Mouse (Mus musculus): ENCODE measurements around the gene Olfr434.

DNA sequence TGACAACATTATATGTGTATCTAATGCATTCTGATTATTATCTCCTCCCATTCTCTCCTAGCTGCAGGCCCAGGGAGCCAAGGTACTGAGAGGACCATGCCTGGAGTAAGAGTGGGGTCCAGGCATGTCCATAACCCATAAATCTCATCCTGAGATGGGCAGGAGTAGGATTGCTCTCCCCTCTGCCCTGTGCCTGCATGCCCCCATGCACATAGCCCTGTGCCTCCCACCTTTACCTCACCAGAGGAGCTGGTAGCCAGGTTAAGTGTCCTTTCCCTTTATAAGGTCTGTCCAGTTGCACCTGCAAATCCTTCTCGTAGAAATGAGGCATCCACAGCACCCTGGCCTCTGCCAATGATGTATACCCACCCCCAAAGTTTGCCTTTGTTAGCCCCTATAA is 34.7 kb upstream of the Olfr434 start:
- TF ChIP-seq GATA1 (IDR thresholded peaks at IDR 0.05; ENCODE audit: low read length) (no peak), TAL1 (IDR thresholded peaks at IDR 0.05; ENCODE audit: low read length) (no peak)

Data from erythroblast, embryonic 14.5 days (primary cell).